Mouse (Mus musculus) kidney, postnatal 0 days (tissue): ENCODE measurements around the gene Cdh13. TPM values are rescaled to one million over a fixed set of nuclear protein-coding genes. Genes with fewer than 3 reads are reported as not detected.

Experiments
- ATAC-seq: fragments of 200-750 bp; cut with Nextera tagmentation; replicated peaks from 2 replicates; pipeline ENCODE4 v1.8.0; 2017; ENCODE audit warnings: low read depth, moderate number of reproducible peaks, moderate TSS enrichment, moderate library complexity; ENCODE audit not compliant: low FRiP score
- DNase-seq: peaks from one replicate; pipeline ENCODE4 v3.0.0-alpha.2; 2016; ENCODE audit warnings: low spot score
- H3K27ac ChIP-seq: fragments of 300-500 bp; sonication (generic); 2 replicates; pipeline ENCODE4 v1.5.1; 2014; ENCODE audit warnings: mild to moderate bottlenecking
- H3K27me3 ChIP-seq: fragments of 300-500 bp; sonication (generic); 2 replicates; pipeline ENCODE4 v1.6.1; 2014; ENCODE audit warnings: low read length, mixed read lengths; ENCODE audit not compliant: insufficient read depth
- H3K36me3 ChIP-seq: fragments of 300-500 bp; sonication (generic); 2 replicates; pipeline ENCODE4 v1.6.1; 2014; ENCODE audit warnings: low read length, mixed read lengths; ENCODE audit not compliant: insufficient read depth
- H3K4me1 ChIP-seq: fragments of 300-500 bp; sonication (generic); replicated peaks from 2 replicates; pipeline ENCODE4 v1.6.1; 2014; ENCODE audit warnings: antibody characterized with exemption, low read length, mixed read lengths; ENCODE audit not compliant: insufficient read depth
- H3K4me2 ChIP-seq: fragments of 300-500 bp; sonication (generic); 2 replicates; pipeline ENCODE4 v1.6.1; 2014; ENCODE audit warnings: mild to moderate bottlenecking, low read length, moderate library complexity, mixed read lengths
- H3K4me3 ChIP-seq: fragments of 300-500 bp; sonication (generic); replicated peaks from 2 replicates; pipeline ENCODE4 v1.5.1; 2014; ENCODE audit warnings: low read depth, low read length
- H3K9ac ChIP-seq: fragments of 300-500 bp; sonication (generic); 2 replicates; pipeline ENCODE4 v1.6.1; 2014; ENCODE audit warnings: low read depth, low read length
- H3K9me3 ChIP-seq: fragments of 300-500 bp; sonication (generic); replicated peaks from 2 replicates; pipeline ENCODE4 v1.6.1; 2016; ENCODE audit warnings: low read length, inconsistent platforms, mixed read lengths
- CTCF ChIP-seq: IDR thresholded peaks from 2 replicates; pipeline ENCODE4 v1.5.1; 2016; ENCODE audit warnings: antibody characterized with exemption, low read depth, mild to moderate bottlenecking, moderate library complexity
- WGBS: fragments of 180-500 bp; shearing (Covaris S2); extraction: QIAGEN DNeasy Blood & Tissue Kit; methylation state at CpG from one replicate; pipeline ENCODE4 v1.1.7; 2014; 5-methylcytosine and 5-hydroxymethylcytosine counted together
- polyA plus RNA-seq: library from polyadenylated mRNA; unstranded; fragments of >200 nt; fragmentation: Nextera tagmentation; extraction: Ambion mirVana; gene quantifications from 2 replicates; pipeline ENCODE4 v1.2.1, GENCODE M21; 2015

The Cdh13 gene
- polyA plus RNA-seq, 1 experiment from 2014 or later: 3.9 TPM

DNA sequence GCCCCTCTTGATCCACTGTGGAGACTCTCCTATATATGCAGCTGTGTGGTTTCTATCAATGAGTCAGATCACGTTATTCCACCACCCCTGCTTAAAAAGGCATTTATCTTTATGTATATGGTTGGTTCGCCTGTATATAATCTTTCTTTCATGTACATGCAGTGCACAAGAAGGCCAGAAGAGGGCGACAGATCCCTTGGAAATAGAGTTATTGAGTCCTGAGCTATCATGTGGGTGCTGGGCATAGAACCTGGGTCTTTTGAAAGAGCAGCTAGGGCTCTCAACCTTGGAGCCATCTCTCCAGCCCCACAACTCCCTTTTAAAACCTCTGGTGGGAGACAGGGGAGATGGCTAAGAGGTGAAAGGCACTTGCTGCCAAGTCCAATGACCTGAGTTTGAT lies 1027.9 kb downstream of the Cdh13 start:
- ATAC-seq: no peak
- H3K27me3 ChIP-seq: no peaks in the 10 kb centered on the region
- no peak overlapping the region for H3K9ac ChIP-seq
- no peaks in the 10 kb centered on the region for H3K4me1 ChIP-seq
- H3K36me3 ChIP-seq: no peaks in the 10 kb centered on the region
- H3K4me2 ChIP-seq: no peak overlapping the region
- no peak overlapping the region for H3K27ac ChIP-seq
- no peaks in the 10 kb centered on the region for H3K9me3 ChIP-seq
- H3K4me3 ChIP-seq: no peak overlapping the region
- no peak for DNase-seq
- peak; percentile 67 for TF ChIP-seq CTCF
- 33% methylated on average over 3 of the region's 3 CpGs for WGBS

DNA sequence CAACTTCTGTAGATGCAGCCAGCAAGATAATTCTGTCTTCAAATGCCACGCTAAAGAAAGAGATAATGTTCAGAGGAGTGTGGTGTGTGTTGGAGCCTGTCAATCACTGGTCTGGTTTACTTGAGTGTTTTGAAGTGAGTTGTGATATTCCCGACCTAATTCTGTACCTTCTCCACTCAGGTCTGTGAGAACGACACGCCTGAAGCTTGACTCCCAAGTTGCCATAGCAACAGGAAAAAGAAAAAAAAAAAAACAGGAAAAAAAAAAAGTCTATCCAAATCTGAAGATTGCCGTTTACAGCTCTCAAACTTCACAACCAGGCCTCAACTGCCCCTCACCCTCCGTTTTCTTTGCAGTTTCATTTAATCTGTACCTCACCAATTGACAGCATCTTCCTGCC lies 1039.7 kb downstream of the Cdh13 start:
- WGBS: 46% methylated on average over 6 of the region's 6 CpGs
- H3K4me2 ChIP-seq: no peak overlapping the region
- no peak overlapping the region for H3K9ac ChIP-seq
- H3K27me3 ChIP-seq: no peaks in the 10 kb centered on the region
- H3K36me3 ChIP-seq: no peaks in the 10 kb centered on the region
- H3K4me3 ChIP-seq: no peak overlapping the region
- ATAC-seq (no peak), DNase-seq (no peak)
- TF ChIP-seq CTCF: no peak
- H3K4me1 ChIP-seq: no peaks in the 10 kb centered on the region
- no peaks in the 10 kb centered on the region for H3K9me3 ChIP-seq
- no peak overlapping the region for H3K27ac ChIP-seq

DNA sequence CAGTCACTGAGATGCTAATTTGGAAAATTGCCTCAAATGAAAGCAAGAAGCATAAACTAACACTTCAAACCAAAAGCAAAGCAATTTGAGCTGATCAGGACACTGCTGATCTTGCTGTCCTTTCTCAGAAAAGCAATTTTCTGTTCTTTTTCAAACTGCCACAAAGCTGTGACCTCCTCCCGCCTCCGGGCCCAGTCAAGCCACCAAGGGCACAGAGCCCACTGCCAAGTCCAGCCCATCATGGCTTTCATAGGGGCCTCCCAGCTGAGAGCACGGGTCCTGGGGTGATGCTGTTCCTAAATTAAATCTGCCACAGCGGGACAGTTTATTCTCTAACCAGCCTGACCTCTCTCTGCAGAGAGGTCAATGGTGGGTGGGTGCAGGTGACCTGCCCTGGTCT lies 1056.0 kb downstream of the Cdh13 start:
- Histone ChIP-seq H3K36me3 (no peaks in the 10 kb centered on the region), H3K27ac (no peak overlapping the region), H3K4me3 (no peak overlapping the region), H3K27me3 (no peaks in the 10 kb centered on the region), H3K9me3 (no peaks in the 10 kb centered on the region), H3K4me2 (no peak overlapping the region), H3K4me1 (no peaks in the 10 kb centered on the region), H3K9ac (no peak overlapping the region)
- 73% methylated on average over 4 of the region's 4 CpGs for WGBS
- ATAC-seq (no peak), DNase-seq (no peak)
- no peak for TF ChIP-seq CTCF

GRCm38 (mm10) chr8:119343606-119344005 lies 1060.1 kb downstream of the Cdh13 start:
- no peak overlapping the region for H3K27ac ChIP-seq
- peak overlapping the region; percentile 55 for H3K4me2 ChIP-seq
- no peaks in the 10 kb centered on the region for H3K27me3 ChIP-seq
- ATAC-seq (no peak), DNase-seq (no peak)
- no peak overlapping the region for H3K4me3 ChIP-seq
- H3K9me3 ChIP-seq: no peaks in the 10 kb centered on the region
- no peak for TF ChIP-seq CTCF
- H3K4me1 ChIP-seq: no peaks in the 10 kb centered on the region
- no peak overlapping the region for H3K9ac ChIP-seq
- H3K36me3 ChIP-seq: peaks cover 20% of the 10 kb centered on the region
- 82% methylated on average over 3 of the region's 3 CpGs for WGBS

- WGBS: 3% methylated on average over 44 of the region's 52 CpGs
- H3K4me2 ChIP-seq: peak within 1 kb of the TSS; percentile 55
- no peaks in the 10 kb centered on the region for H3K4me1 ChIP-seq
- H3K4me3 ChIP-seq: peak within 1 kb of the TSS; percentile 97
- no peaks in the 10 kb centered on the region for H3K9me3 ChIP-seq
- H3K36me3 ChIP-seq: peaks cover 27% of the 10 kb centered on the region
- ATAC-seq (peak; percentile 99), DNase-seq (peak; percentile 98)
- peak; percentile 26 for TF ChIP-seq CTCF
- H3K27ac ChIP-seq: no peak within 1 kb of the TSS
- H3K9ac ChIP-seq: peak within 1 kb of the TSS; percentile 96
- no peaks in the 10 kb centered on the region for H3K27me3 ChIP-seq
Measured at GRCm38 (mm10) chr8:119344190-119344856, 1060.8 kb downstream of the Cdh13 start, which contains the start of gene Hsbp1. Gene Hsbp1, plus strand, starts transcription at chr8:119344488.

GRCm38 (mm10) chr8:119345029-119345682 lies 1061.6 kb downstream of the Cdh13 start:
- peaks cover 32% of the 10 kb centered on the region for H3K36me3 ChIP-seq
- H3K9me3 ChIP-seq: no peaks in the 10 kb centered on the region
- peak overlapping the region; percentile 55 for H3K4me2 ChIP-seq
- peak overlapping the region; percentile 96 for H3K9ac ChIP-seq
- peak overlapping the region; percentile 97 for H3K4me3 ChIP-seq
- WGBS: 50% methylated on average over 22 of the region's 22 CpGs
- DNase-seq (peak; percentile 13), ATAC-seq (no peak)
- no peaks in the 10 kb centered on the region for H3K4me1 ChIP-seq
- no peak for TF ChIP-seq CTCF
- H3K27me3 ChIP-seq: no peaks in the 10 kb centered on the region
- H3K27ac ChIP-seq: no peak overlapping the region
